Mouse (Mus musculus): ENCODE data around the gene Thra.

DNA sequence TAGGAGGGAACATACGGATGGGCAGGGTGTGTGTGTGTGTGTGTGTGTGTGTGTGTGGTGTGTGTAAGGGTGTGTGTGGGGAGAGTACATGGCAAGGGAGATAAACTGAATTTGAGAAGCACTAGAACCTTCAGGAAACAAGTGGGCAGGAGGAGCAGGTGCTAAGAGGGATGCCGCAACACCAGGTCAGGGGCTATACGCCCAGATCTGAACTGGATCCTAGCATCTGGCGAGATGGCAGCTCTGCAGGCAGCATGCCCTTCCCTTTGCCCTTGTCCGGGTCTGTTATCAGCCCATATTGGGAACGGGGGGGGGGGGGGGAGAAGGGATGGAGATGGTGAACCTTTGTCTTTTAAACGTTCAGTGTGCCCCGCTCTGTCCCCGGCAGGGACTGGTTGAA, 1.5 kb upstream of the Thra start:
- no peak for TF ChIP-seq MYC (IDR thresholded peaks at IDR 0.05; ENCODE audit: low read depth, low read length)
- no peak for TF ChIP-seq MAFK (IDR thresholded peaks at IDR 0.05; ENCODE audit: insufficient replicate concordance, low read length)
- no peak for TF ChIP-seq UBTF (IDR thresholded peaks at IDR 0.05; ENCODE audit: low read depth, low read length)
